Mouse (Mus musculus) megakaryocyte, embryonic 14.5 days (primary cell): ENCODE measurements around the gene Hcn2. TPM values are rescaled to one million over a fixed set of nuclear protein-coding genes. Genes with fewer than 3 reads are reported as not detected.

Source experiments
- H3K27me3 ChIP-seq: replicated peaks from 2 replicates; pipeline ENCODE3; 2012; ENCODE audit warnings: inconsistent platforms
- H3K36me3 ChIP-seq: replicated peaks from 2 replicates; pipeline ENCODE3; 2012; ENCODE audit warnings: low read length, inconsistent platforms, mixed read lengths
- H3K4me1 ChIP-seq: 2 replicates; pipeline ENCODE4 v1.6.1; 2012; ENCODE audit warnings: inconsistent platforms
- H3K4me3 ChIP-seq: replicated peaks from 2 replicates; pipeline ENCODE3; 2012; ENCODE audit warnings: moderate library complexity, mild to moderate bottlenecking, inconsistent platforms
- H3K9me3 ChIP-seq: 2 replicates; pipeline ENCODE4 v1.6.1; 2012; ENCODE audit warnings: inconsistent platforms
- FLI1 ChIP-seq: IDR thresholded peaks from 2 replicates; pipeline ENCODE4 v1.6.1; 2012; ENCODE audit warnings: low read length, inconsistent platforms, mixed read lengths
- GATA1 ChIP-seq: IDR thresholded peaks from 3 replicates; pipeline ENCODE4 v1.6.1; 2012; ENCODE audit warnings: mixed read lengths, low read length, inconsistent platforms, borderline replicate concordance
- polyA plus RNA-seq: library from polyadenylated mRNA; stranded (reverse); fragments of >175 nt; gene quantifications from 2 replicates; pipeline ENCODE4 v1.2.3, GENCODE M21; 2012; ENCODE audit warnings: low replicate concordance; ENCODE audit not compliant: insufficient read depth

Gene Hcn2
- polyA plus RNA-seq, 1 experiment, result 1.8 TPM

- Histone ChIP-seq H3K4me3 (peak overlapping the region; percentile 98), H3K27me3 (no peaks in the 10 kb centered on the region)
Measured at GRCm38 (mm10) chr10:79707162-79707561, 9.3 kb upstream of the Hcn2 start.

GRCm38 (mm10) chr10:79707759-79708158 lies 8.7 kb upstream of the Hcn2 start:
- peak overlapping the region; percentile 98 for H3K4me3 ChIP-seq

More at GRCm38 (mm10) chr10:79707162-79707561, 9.3 kb upstream of the Hcn2 start:
- H3K9me3 ChIP-seq, result no peaks in the 10 kb centered on the region
- peaks cover 62% of the 10 kb centered on the region for H3K36me3 ChIP-seq
- TF ChIP-seq GATA1 (no peak), FLI1 (no peak)
- H3K4me1 ChIP-seq, result peaks cover 79% of the 10 kb centered on the region

GRCm38 (mm10) chr10:79708668-79709067 lies 7.8 kb upstream of the Hcn2 start:
- peak overlapping the region; percentile 69 for H3K4me3 ChIP-seq

More at GRCm38 (mm10) chr10:79707759-79708158, 8.7 kb upstream of the Hcn2 start:
- H3K4me1 ChIP-seq, result peaks cover 85% of the 10 kb centered on the region
- peaks cover 63% of the 10 kb centered on the region for H3K36me3 ChIP-seq
- no peaks in the 10 kb centered on the region for H3K27me3 ChIP-seq
- TF ChIP-seq FLI1, result no peak
- H3K9me3 ChIP-seq, result no peaks in the 10 kb centered on the region

GRCm38 (mm10) chr10:79709307-79709706 lies 7.1 kb upstream of the Hcn2 start:
- TF ChIP-seq GATA1 (no peak), FLI1 (no peak)

More at GRCm38 (mm10) chr10:79708668-79709067, 7.8 kb upstream of the Hcn2 start:
- H3K9me3 ChIP-seq, result no peaks in the 10 kb centered on the region
- H3K4me1 ChIP-seq, result peaks cover 91% of the 10 kb centered on the region
- TF ChIP-seq GATA1 (no peak), FLI1 (no peak)
- H3K36me3 ChIP-seq, result peaks cover 63% of the 10 kb centered on the region
- H3K27me3 ChIP-seq, result no peaks in the 10 kb centered on the region

GRCm38 (mm10) chr10:79712029-79712428 lies 4.4 kb upstream of the Hcn2 start:
- H3K4me1 ChIP-seq, result peaks cover 78% of the 10 kb centered on the region
- H3K9me3 ChIP-seq, result no peaks in the 10 kb centered on the region
- TF ChIP-seq GATA1 (no peak), FLI1 (no peak)
- peaks cover 52% of the 10 kb centered on the region for H3K36me3 ChIP-seq
- no peak overlapping the region for H3K4me3 ChIP-seq
- H3K27me3 ChIP-seq, result peaks cover 29% of the 10 kb centered on the region

More at GRCm38 (mm10) chr10:79709307-79709706, 7.1 kb upstream of the Hcn2 start:
- Histone ChIP-seq H3K4me3 (peak overlapping the region; percentile 69), H3K9me3 (no peaks in the 10 kb centered on the region), H3K27me3 (peaks cover 3% of the 10 kb centered on the region), H3K4me1 (peaks cover 91% of the 10 kb centered on the region), H3K36me3 (peaks cover 63% of the 10 kb centered on the region)

- H3K27me3 ChIP-seq, result peaks cover 35% of the 10 kb centered on the region
- H3K36me3 ChIP-seq, result peaks cover 46% of the 10 kb centered on the region
- no peak for TF ChIP-seq FLI1
- no peak for TF ChIP-seq GATA1
- no peaks in the 10 kb centered on the region for H3K9me3 ChIP-seq
- H3K4me1 ChIP-seq, result peaks cover 78% of the 10 kb centered on the region
- no peak overlapping the region for H3K4me3 ChIP-seq
Measured at GRCm38 (mm10) chr10:79712499-79713126, 3.8 kb upstream of the Hcn2 start.

- 0 out of 2 replicates have a peak, but pooled peaks cover under 1% of the 10 kb centered on the region for H3K9me3 ChIP-seq
- H3K36me3 ChIP-seq, result peaks cover 41% of the 10 kb centered on the region
- H3K4me1 ChIP-seq, result peaks cover 77% of the 10 kb centered on the region
- H3K4me3 ChIP-seq, result no peak overlapping the region
- no peak for TF ChIP-seq GATA1
- TF ChIP-seq FLI1, result no peak
- peaks cover 40% of the 10 kb centered on the region for H3K27me3 ChIP-seq
Measured at GRCm38 (mm10) chr10:79713163-79713562, 3.3 kb upstream of the Hcn2 start.

GRCm38 (mm10) chr10:79714996-79715395 lies 1.4 kb upstream of the Hcn2 start:
- peaks cover 22% of the 10 kb centered on the region for H3K36me3 ChIP-seq
- H3K27me3 ChIP-seq, result peaks cover 58% of the 10 kb centered on the region
- H3K9me3 ChIP-seq, result 0 out of 2 replicates have a peak, but pooled peaks cover 3% of the 10 kb centered on the region
- H3K4me3 ChIP-seq, result no peak overlapping the region
- no peak for TF ChIP-seq GATA1
- TF ChIP-seq FLI1, result no peak
- H3K4me1 ChIP-seq, result peaks cover 58% of the 10 kb centered on the region

GRCm38 (mm10) chr10:79716988-79717355 lies 538 bp downstream of the Hcn2 start:
- H3K4me3 ChIP-seq, result peak overlapping the region; percentile 90
- peaks cover 39% of the 10 kb centered on the region for H3K4me1 ChIP-seq
- peaks cover 3% of the 10 kb centered on the region for H3K36me3 ChIP-seq
- H3K9me3 ChIP-seq, result 0 out of 2 replicates have a peak, but pooled peaks cover 3% of the 10 kb centered on the region
- peaks cover 78% of the 10 kb centered on the region for H3K27me3 ChIP-seq
- no peak for TF ChIP-seq GATA1

- H3K4me1 ChIP-seq, result peaks cover 30% of the 10 kb centered on the region
- peaks cover 86% of the 10 kb centered on the region for H3K27me3 ChIP-seq
- TF ChIP-seq GATA1 (no peak), FLI1 (no peak)
- H3K36me3 ChIP-seq, result no peaks in the 10 kb centered on the region
- H3K4me3 ChIP-seq, result peak overlapping the region; percentile 90
- H3K9me3 ChIP-seq, result 0 out of 2 replicates have a peak, but pooled peaks cover 3% of the 10 kb centered on the region
Measured at GRCm38 (mm10) chr10:79717640-79718357, 1.4 kb downstream of the Hcn2 start.
